Mouse (Mus musculus) forebrain, postnatal 0 days (tissue): ENCODE data around the gene Fez1. TPM values are rescaled to one million over a fixed set of nuclear protein-coding genes. Genes with fewer than 3 reads are reported as not detected.

Experiments used
- ATAC-seq: fragments of 200-750 bp; cut with Nextera tagmentation; 2 replicates; pipeline ENCODE4 v1.8.0; 2017; ENCODE audit warnings: mild to moderate bottlenecking, moderate library complexity
- DNase-seq: peaks from one replicate; pipeline ENCODE4 v3.0.0-alpha.2; 2015
- H3K27ac ChIP-seq: fragments of 300-500 bp; sonication (generic); 2 replicates; pipeline ENCODE4 v1.5.1; 2014; ENCODE audit warnings: low read depth, mild to moderate bottlenecking, antibody characterized with exemption, low read length, moderate library complexity, mixed read lengths
- H3K27me3 ChIP-seq: fragments of 300-500 bp; sonication (generic); 2 replicates; pipeline ENCODE4 v1.6.1; 2014; ENCODE audit warnings: mild to moderate bottlenecking, low read length, mixed read lengths; ENCODE audit not compliant: insufficient read depth
- H3K36me3 ChIP-seq: fragments of 300-500 bp; sonication (generic); 2 replicates; pipeline ENCODE4 v1.6.1; 2014; ENCODE audit warnings: mild to moderate bottlenecking, moderate library complexity; ENCODE audit not compliant: insufficient read depth
- H3K4me1 ChIP-seq: fragments of 300-500 bp; sonication (generic); 2 replicates; pipeline ENCODE4 v1.6.1; 2014; ENCODE audit warnings: antibody characterized with exemption; ENCODE audit not compliant: insufficient read depth
- H3K4me2 ChIP-seq: fragments of 300-500 bp; sonication (generic); 2 replicates; pipeline ENCODE4 v1.6.1; 2014; ENCODE audit warnings: low read depth, mild to moderate bottlenecking, moderate library complexity
- H3K4me3 ChIP-seq: fragments of 300-500 bp; sonication (generic); 2 replicates; pipeline ENCODE4 v1.5.1; 2014; ENCODE audit warnings: low read depth, low read length, mixed read lengths
- H3K9ac ChIP-seq: fragments of 300-500 bp; sonication (generic); 2 replicates; pipeline ENCODE4 v1.6.1; 2014; ENCODE audit warnings: mild to moderate bottlenecking
- H3K9me3 ChIP-seq: fragments of 300-500 bp; sonication (generic); 2 replicates; pipeline ENCODE4 v1.6.1; 2016; ENCODE audit warnings: low read length
- CTCF ChIP-seq: sonication (generic); IDR thresholded peaks from 2 replicates; pipeline ENCODE4 v1.5.1; 2016; ENCODE audit warnings: antibody characterized with exemption, control low read depth, low read depth
- WGBS: fragments of 180-500 bp; shearing (Covaris S2); extraction: QIAGEN DNeasy Blood & Tissue Kit; methylation state at CpG from one replicate; pipeline ENCODE4 v1.1.7; 2014; 5-methylcytosine and 5-hydroxymethylcytosine counted together
- polyA plus RNA-seq: library from polyadenylated mRNA; unstranded; fragments of >200 nt; fragmentation: Nextera tagmentation; extraction: Ambion mirVana; gene quantifications from 2 replicates; pipeline ENCODE4 v1.2.1, GENCODE M21; 2015
- total RNA-seq: library from RNA; depleted of rRNA; stranded (reverse); fragments of >200 nt; gene quantifications from 2 replicates; pipeline ENCODE4 v1.2.3, GENCODE M21; 2014

Fez1 gene
- total and polyA plus RNA-seq, 2 experiments from 2014 or later, result 586 to 657 TPM

DNA sequence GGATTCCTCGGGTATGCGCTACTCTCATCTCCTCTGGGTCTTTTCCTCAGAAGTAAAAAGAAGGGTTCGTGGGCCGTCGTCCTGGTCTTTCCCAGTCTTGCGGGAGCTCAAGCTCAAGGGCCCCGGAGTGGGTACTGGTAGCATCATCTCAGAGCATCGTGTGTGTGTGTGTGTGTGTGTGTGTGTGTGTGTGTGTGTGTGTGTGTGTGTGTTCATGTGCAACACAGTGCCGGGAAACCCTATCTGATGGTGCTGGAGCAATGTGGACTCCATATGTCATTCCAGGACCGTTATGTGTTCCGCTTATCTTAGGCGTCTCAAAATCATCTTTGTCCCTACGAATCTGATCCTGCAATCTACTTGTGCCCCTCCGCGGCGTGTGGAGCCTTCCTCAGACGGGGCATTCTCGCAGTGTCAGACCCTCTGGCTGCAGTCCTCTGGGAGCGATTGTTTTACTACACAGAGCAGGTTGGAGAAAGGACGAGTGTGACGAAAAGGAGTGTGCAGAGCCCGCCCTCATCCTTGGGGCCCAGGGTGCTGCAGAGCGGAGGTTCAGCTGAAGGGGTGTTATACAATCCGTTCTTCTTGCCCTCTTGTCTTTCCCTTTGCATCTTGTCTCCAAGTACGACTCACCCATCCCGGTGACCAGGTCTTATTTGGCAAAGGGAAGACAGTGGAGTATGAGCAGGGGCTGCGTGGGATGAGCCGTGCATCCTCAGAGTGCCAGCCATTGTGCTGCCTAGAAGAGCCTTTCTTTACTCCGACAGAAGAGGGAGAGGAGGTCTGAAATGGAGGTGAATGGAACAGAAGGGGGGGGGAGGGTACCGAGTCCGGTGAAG, 11.6 kb downstream of the Fez1 start:
- TF ChIP-seq CTCF, result 0 out of 2 replicates have a peak, but pooled peaks have one; percentile 14
- H3K27ac ChIP-seq, result peak overlapping the region; percentile 96
- peak overlapping the region; percentile 72 for H3K4me3 ChIP-seq
- H3K4me1 ChIP-seq, result peaks cover 11% of the 10 kb centered on the region; the same call in 1 of the 2 replicates
- H3K27me3 ChIP-seq, result no peaks in the 10 kb centered on the region
- no peaks in the 10 kb centered on the region for H3K9me3 ChIP-seq
- peak overlapping the region; percentile 82 for H3K9ac ChIP-seq
- peaks cover 4% of the 10 kb centered on the region; the same call in 1 of the 2 replicates for H3K36me3 ChIP-seq
- H3K4me2 ChIP-seq, result peak overlapping the region; percentile 67
- ATAC-seq (peak; percentile 71), DNase-seq (peak; percentile 84)
- WGBS, result 1% methylated on average over 31 of the region's 31 CpGs

DNA sequence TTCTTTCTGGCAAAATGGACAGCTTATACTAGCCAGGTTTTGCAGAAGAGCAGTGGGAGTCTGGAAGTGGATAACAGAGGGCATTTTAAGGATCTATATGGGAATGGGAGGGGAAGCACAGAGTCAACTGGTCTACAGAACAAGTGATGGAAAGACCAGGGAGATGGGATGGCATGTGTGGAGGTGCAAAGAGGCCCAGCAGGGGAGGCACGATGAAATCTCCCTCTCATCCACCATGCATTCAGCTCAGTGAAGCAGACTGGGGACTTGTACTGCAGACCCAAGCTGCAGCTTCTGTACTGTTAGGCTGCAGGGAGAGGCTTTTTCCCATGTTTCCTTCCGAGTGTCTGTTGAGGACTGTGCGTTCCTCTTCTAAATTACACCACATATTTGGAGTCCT, 12.2 kb downstream of the Fez1 start:
- peaks cover 4% of the 10 kb centered on the region; the same call in 1 of the 2 replicates for H3K36me3 ChIP-seq
- WGBS, result 7% methylated on average over 3 of the region's 3 CpGs

DNA sequence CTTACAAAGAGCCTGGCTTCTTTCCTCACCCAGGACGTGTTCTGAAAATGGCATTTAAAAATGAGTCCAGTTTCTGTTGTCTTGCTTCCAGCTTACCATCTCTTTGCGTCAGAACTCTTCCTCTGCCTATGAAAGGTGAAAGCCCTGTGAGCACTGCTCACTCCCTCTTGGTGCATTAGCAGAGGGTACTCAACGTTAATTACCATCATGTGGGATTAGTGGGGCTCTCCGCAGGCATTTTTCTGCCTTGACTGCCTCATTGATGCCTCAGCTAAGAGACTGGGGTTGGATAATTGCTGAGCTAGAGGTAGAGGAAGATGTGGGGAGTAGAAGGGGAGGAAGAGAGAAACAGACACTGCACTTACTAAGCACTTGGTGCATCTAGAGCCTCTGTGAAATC, 24.7 kb downstream of the Fez1 start:
- peaks cover 58% of the 10 kb centered on the region for H3K36me3 ChIP-seq
- H3K27ac ChIP-seq, result no peak overlapping the region
- ATAC-seq (no peak), DNase-seq (no peak)
- H3K4me2 ChIP-seq, result no peak overlapping the region
- WGBS, result 20% methylated on average over 4 of the region's 4 CpGs
- no peaks in the 10 kb centered on the region for H3K9me3 ChIP-seq
- H3K4me3 ChIP-seq, result no peak overlapping the region
- H3K9ac ChIP-seq, result no peak overlapping the region
- H3K27me3 ChIP-seq, result no peaks in the 10 kb centered on the region
- no peaks in the 10 kb centered on the region for H3K4me1 ChIP-seq
- TF ChIP-seq CTCF, result no peak

More for the DNA sequence above, 12.2 kb downstream of the Fez1 start:
- no peaks in the 10 kb centered on the region for H3K9me3 ChIP-seq
- peak overlapping the region; percentile 72 for H3K4me3 ChIP-seq
- peak overlapping the region; percentile 67 for H3K4me2 ChIP-seq
- peaks cover 11% of the 10 kb centered on the region; the same call in 1 of the 2 replicates for H3K4me1 ChIP-seq
- peak; percentile 6; the same call in 1 of the 2 replicates for ATAC-seq
- DNase-seq, result no peak
- no peaks in the 10 kb centered on the region for H3K27me3 ChIP-seq
- H3K9ac ChIP-seq, result peak overlapping the region; percentile 82
- peak overlapping the region; percentile 96 for H3K27ac ChIP-seq
- no peak for TF ChIP-seq CTCF

DNA sequence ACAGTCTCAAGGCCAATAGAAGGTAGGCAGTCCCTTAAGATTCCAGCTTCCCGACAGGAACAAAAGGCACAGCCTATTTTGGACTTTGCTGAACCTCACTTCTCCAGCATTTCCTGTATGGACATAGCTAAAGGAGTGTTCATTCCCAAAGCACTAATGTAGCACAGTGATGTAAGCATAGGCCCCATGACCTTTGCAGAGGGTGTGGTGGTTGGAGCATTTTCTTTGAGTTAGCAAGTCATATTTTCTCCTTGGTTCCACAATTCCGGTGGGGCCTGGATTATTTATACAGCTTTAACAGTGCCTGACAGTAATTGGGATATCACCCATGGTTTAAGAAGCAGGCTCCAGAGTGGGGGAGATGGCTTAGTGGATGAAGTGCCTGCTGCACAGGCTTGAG, 27.0 kb downstream of the Fez1 start:
- H3K9ac ChIP-seq, result no peak overlapping the region
- H3K4me1 ChIP-seq, result no peaks in the 10 kb centered on the region
- peaks cover 69% of the 10 kb centered on the region for H3K36me3 ChIP-seq
- 84% methylated on average over 2 of the region's 2 CpGs for WGBS
- H3K9me3 ChIP-seq, result no peaks in the 10 kb centered on the region
- no peak overlapping the region for H3K4me3 ChIP-seq
- no peaks in the 10 kb centered on the region for H3K27me3 ChIP-seq
- H3K27ac ChIP-seq, result no peak overlapping the region
- no peak for TF ChIP-seq CTCF
- ATAC-seq, result no peak
- H3K4me2 ChIP-seq, result no peak overlapping the region
- DNase-seq, result no peak

DNA sequence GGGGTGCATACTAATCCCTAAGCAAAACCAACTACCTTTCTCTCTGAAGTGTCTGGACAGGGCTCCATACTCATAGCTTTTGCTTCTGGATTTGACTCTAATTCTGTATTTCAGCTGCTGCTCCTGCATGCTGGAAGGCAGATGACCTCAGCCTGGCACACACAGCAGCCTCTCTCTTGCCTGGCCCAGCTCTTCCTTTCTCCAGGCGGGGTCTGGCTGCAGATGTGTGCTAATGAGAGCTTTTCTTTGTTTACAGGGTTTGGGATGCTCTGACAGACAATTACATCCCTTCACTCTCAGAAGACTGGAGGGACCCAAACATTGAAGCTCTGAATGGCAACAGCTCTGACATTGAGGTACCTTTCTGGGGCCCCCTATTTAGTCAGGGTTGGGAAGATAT, 28.4 kb downstream of the Fez1 start:
- H3K9me3 ChIP-seq, result no peaks in the 10 kb centered on the region
- DNase-seq (no peak), ATAC-seq (peak; percentile 71)
- H3K27ac ChIP-seq, result 0 out of 2 replicates have a peak overlapping the region, but pooled peaks have one; percentile 10
- 50% methylated on average over 1 of the region's 1 CpGs for WGBS
- no peak overlapping the region for H3K9ac ChIP-seq
- no peak overlapping the region for H3K4me3 ChIP-seq
- TF ChIP-seq CTCF, result no peak
- no peak overlapping the region for H3K4me2 ChIP-seq
- H3K4me1 ChIP-seq, result no peaks in the 10 kb centered on the region
- H3K36me3 ChIP-seq, result peaks cover 57% of the 10 kb centered on the region
- no peaks in the 10 kb centered on the region for H3K27me3 ChIP-seq

DNA sequence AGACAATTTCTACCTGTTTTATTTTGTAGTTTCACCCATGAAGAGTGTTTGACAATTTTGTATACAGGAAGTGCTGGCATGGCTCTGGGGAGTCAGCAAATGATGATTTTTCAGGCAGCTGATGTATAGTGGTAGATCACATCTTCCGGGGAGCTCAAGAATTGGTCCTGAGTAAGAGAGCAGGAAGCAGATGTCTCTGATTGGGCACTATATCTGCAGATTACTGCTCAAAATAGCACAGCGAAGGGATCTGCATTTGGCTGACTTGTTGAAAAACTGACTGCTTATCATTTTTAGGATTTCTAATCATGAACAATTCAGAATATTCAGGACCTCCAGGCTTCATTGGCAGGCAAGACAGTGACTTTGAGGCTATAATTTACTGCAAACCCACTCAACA, 30.5 kb downstream of the Fez1 start:
- peaks cover 42% of the 10 kb centered on the region for H3K36me3 ChIP-seq
- no peak overlapping the region for H3K4me3 ChIP-seq

DNA sequence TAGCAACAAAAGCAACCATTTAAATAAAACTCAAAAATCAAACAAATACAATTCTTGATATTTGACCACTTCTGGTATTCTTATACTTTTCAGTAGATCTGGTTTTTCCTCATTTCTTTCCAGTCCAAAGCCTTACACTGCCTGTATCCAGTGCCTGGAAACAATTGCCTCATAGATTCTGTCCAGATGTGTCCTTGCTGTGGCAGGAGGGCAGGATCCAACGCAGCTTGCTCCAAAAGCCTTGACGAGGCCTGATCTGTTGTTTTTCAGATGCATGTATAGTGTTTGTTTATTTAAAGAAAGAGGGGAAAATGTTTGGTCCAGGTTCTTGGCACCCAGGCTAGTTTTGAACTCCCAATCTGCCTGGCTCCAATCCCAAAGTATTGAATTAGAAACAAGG, 34.7 kb downstream of the Fez1 start:
- 55% methylated on average over 2 of the region's 2 CpGs for WGBS
- DNase-seq, result no peak
- Histone ChIP-seq H3K36me3 (peaks cover 34% of the 10 kb centered on the region), H3K27ac (no peak overlapping the region), H3K4me1 (no peaks in the 10 kb centered on the region), H3K9ac (no peak overlapping the region), H3K4me3 (no peak overlapping the region), H3K9me3 (no peaks in the 10 kb centered on the region), H3K27me3 (no peaks in the 10 kb centered on the region), H3K4me2 (no peak overlapping the region)
- ATAC-seq, result no peak
- no peak for TF ChIP-seq CTCF

More for the DNA sequence above, 30.5 kb downstream of the Fez1 start:
- H3K9me3 ChIP-seq, result no peaks in the 10 kb centered on the region
- H3K4me2 ChIP-seq, result no peak overlapping the region
- ATAC-seq, result peak; percentile 29; the same call in 1 of the 2 replicates
- H3K9ac ChIP-seq, result no peak overlapping the region
- TF ChIP-seq CTCF, result no peak
- DNase-seq, result no peak
- H3K27me3 ChIP-seq, result no peaks in the 10 kb centered on the region
- 91% methylated on average over 2 of the region's 2 CpGs for WGBS
- no peaks in the 10 kb centered on the region for H3K4me1 ChIP-seq
- H3K27ac ChIP-seq, result no peak overlapping the region
